Mouse (Mus musculus): ENCODE measurements around the gene Mfap3.

- TF ChIP-seq POLR2A (IDR thresholded peaks at IDR 0.05; ENCODE audit: control insufficient read depth, low read depth, low read length) (no peak), CTCF (IDR thresholded peaks at IDR 0.05; ENCODE audit: control insufficient read depth, insufficient read depth, insufficient replicate concordance, low read depth, low read length) (no peak)
Observed at GRCm38 (mm10) chr11:57496462-57497039, 21.9 kb upstream of the Mfap3 start.
